Mouse (Mus musculus): ENCODE data around the gene Lef1. TPM values are rescaled to one million over a fixed set of nuclear protein-coding genes. Genes with fewer than 3 reads are reported as not detected.
A peak's percentile ranks its signal among the peaks of the same experiment; 100 is the strongest.

Gene Lef1
- total RNA-seq (2015) (0.64 TPM in 1 of 2 replicates, not detected in the other), total RNA-seq (2017) (0.37 TPM in 1 of 2 replicates, not detected in the other)

- ATAC-seq (replicated peaks; ENCODE audit: poor library complexity): no peak
These were observed at the start of gene Lef1 for GRCm38 (mm10) chr3:131110191-131111150. Gene Lef1 (plus strand): TSS chr3:131110471.

GRCm38 (mm10) chr3:131065001-131065400, 45.3 kb upstream of the Lef1 start:
- no peak for ATAC-seq (replicated peaks; ENCODE audit: poor library complexity)

- no peak for ATAC-seq (replicated peaks; ENCODE audit: poor library complexity)
These were observed 44.1 kb upstream of the Lef1 start for GRCm38 (mm10) chr3:131066171-131066570.

- no peak for ATAC-seq (replicated peaks; ENCODE audit: poor library complexity)
These were observed 42.3 kb upstream of the Lef1 start for GRCm38 (mm10) chr3:131068000-131068399.

- no peak for ATAC-seq (replicated peaks; ENCODE audit: poor library complexity)
These were observed 40.1 kb upstream of the Lef1 start for GRCm38 (mm10) chr3:131070210-131070609.

GRCm38 (mm10) chr3:131072661-131073060, 37.6 kb upstream of the Lef1 start:
- no peak for ATAC-seq (replicated peaks; ENCODE audit: poor library complexity)

GRCm38 (mm10) chr3:131073946-131074345, 36.3 kb upstream of the Lef1 start:
- ATAC-seq (replicated peaks; ENCODE audit: poor library complexity): no peak

- ATAC-seq (replicated peaks; ENCODE audit: poor library complexity): peak; percentile 74
These were observed 32.1 kb upstream of the Lef1 start for GRCm38 (mm10) chr3:131078041-131078621.

- ATAC-seq (replicated peaks; ENCODE audit: poor library complexity): no peak
These were observed 31.6 kb upstream of the Lef1 start for GRCm38 (mm10) chr3:131078719-131079118.

- peak; percentile 51 for ATAC-seq (replicated peaks; ENCODE audit: poor library complexity)
These were observed 26.5 kb upstream of the Lef1 start for GRCm38 (mm10) chr3:131083722-131084121.

- ATAC-seq (replicated peaks; ENCODE audit: poor library complexity): peak; percentile 61
These were observed 25.3 kb upstream of the Lef1 start for GRCm38 (mm10) chr3:131084718-131085561.

- ATAC-seq (replicated peaks; ENCODE audit: poor library complexity): peak; percentile 83
These were observed 24.3 kb upstream of the Lef1 start for GRCm38 (mm10) chr3:131085978-131086377.

GRCm38 (mm10) chr3:131089721-131090120, 20.6 kb upstream of the Lef1 start:
- ATAC-seq (replicated peaks; ENCODE audit: poor library complexity): no peak

GRCm38 (mm10) chr3:131092113-131092512, 18.2 kb upstream of the Lef1 start:
- no peak for ATAC-seq (replicated peaks; ENCODE audit: poor library complexity)

GRCm38 (mm10) chr3:131093736-131094135, 16.5 kb upstream of the Lef1 start:
- no peak for ATAC-seq (replicated peaks; ENCODE audit: poor library complexity)

GRCm38 (mm10) chr3:131096105-131096504, 14.2 kb upstream of the Lef1 start:
- ATAC-seq (replicated peaks; ENCODE audit: poor library complexity): no peak

GRCm38 (mm10) chr3:131102191-131102774, 8.0 kb upstream of the Lef1 start:
- no peak for ATAC-seq (replicated peaks; ENCODE audit: poor library complexity)

GRCm38 (mm10) chr3:131105362-131105761, 4.9 kb upstream of the Lef1 start:
- ATAC-seq (replicated peaks; ENCODE audit: poor library complexity): no peak

GRCm38 (mm10) chr3:131105940-131106401, 4.3 kb upstream of the Lef1 start:
- ATAC-seq (replicated peaks; ENCODE audit: poor library complexity): peak; percentile 47; the same call in 1 of the 2 replicates

GRCm38 (mm10) chr3:131106451-131107291, 3.6 kb upstream of the Lef1 start:
- ATAC-seq (replicated peaks; ENCODE audit: poor library complexity): no peak

All from megakaryocyte progenitor cell, adult 5-6 weeks (primary cell).